27 mouse cellular contexts compared by ENCODE assay signal in the genomic region with DNA sequence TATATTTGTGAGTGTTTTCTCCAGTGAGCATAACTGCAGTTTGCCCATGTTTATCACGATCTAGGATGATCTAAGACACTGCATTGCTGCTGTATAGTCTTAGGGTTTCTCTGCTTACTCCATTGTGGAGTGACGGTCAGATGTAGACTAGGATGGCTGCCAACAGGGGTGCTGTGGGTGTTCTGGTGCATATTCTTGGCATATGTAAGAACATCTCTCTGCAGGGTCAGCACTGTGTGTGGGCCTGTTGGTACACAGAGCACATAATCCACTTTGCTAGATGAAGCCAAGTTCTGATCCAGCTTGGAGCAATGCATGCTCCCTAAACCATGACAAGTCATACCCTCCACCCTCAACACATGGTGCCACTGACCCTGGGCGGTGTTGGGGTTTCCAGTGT.
DNase-seq lines count a peak whose midpoint lies in the region; ATAC-seq and TF ChIP-seq lines count a peak whose summit lies in the region.
"Had no signal": no experiment of that assay in that cellular context is flagged by ENCODE, and none has a peak within 500 bp of the region (broad histone marks: within the 10 kb centered on the region; RNA-seq: fewer than 3 reads in every experiment).

No protein-coding gene starts in this region.

- H3K9ac ChIP-seq in hindbrain, postnatal 0 days (replicated peaks; ENCODE audit: low read length) = no peak overlapping the region
- no peak overlapping the region for H3K9ac ChIP-seq in hindbrain, embryonic 11.5 days (ENCODE audit: low read depth, low read length)
- H3K9ac ChIP-seq in midbrain, postnatal 0 days (replicated peaks; ENCODE audit: low read length, poor library complexity, severe bottlenecking) = no peak overlapping the region
- no peak overlapping the region for H3K9ac ChIP-seq in midbrain, embryonic 16.5 days (ENCODE audit: low read depth, low read length)
- H3K9ac ChIP-seq: forebrain, embryonic 15.5 days; limb, embryonic 12.5 days; liver, postnatal 0 days; midbrain, embryonic 15.5 days had no signal

- no peak for TF ChIP-seq CTCF in hindbrain, postnatal 0 days (IDR thresholded peaks at IDR 0.05; ENCODE audit: low read depth)
- no peak for TF ChIP-seq CTCF in midbrain, postnatal 0 days (IDR thresholded peaks at IDR 0.05)

- no peaks in the 10 kb centered on the region for H3K9me3 ChIP-seq in hindbrain, postnatal 0 days (ENCODE audit: low read length)
- no peaks in the 10 kb centered on the region for H3K9me3 ChIP-seq in hindbrain, embryonic 11.5 days (ENCODE audit: control insufficient read depth, low read length)
- H3K9me3 ChIP-seq in midbrain, postnatal 0 days (ENCODE audit: low read length) = no peaks in the 10 kb centered on the region
- H3K9me3 ChIP-seq in midbrain, embryonic 16.5 days (replicated peaks; ENCODE audit: control insufficient read depth, low read length, poor library complexity, severe bottlenecking) = no peaks in the 10 kb centered on the region
- H3K9me3 ChIP-seq: forebrain, embryonic 15.5 days; heart, embryonic 10.5 days; limb, embryonic 12.5 days; midbrain, embryonic 15.5 days had no signal

- H3K27me3 ChIP-seq in hindbrain, postnatal 0 days (ENCODE audit: insufficient read depth, low read length) = no peaks in the 10 kb centered on the region
- no peaks in the 10 kb centered on the region for H3K27me3 ChIP-seq in hindbrain, embryonic 11.5 days (ENCODE audit: control insufficient read depth, insufficient read depth, low read length)
- no peaks in the 10 kb centered on the region for H3K27me3 ChIP-seq in midbrain, postnatal 0 days (ENCODE audit: insufficient read depth, low read length)
- H3K27me3 ChIP-seq in midbrain, embryonic 16.5 days (ENCODE audit: control insufficient read depth, insufficient read depth, low read depth, low read length) = no peaks in the 10 kb centered on the region
- H3K27me3 ChIP-seq: forebrain, embryonic 15.5 days; limb, embryonic 12.5 days; midbrain, embryonic 15.5 days had no signal

- H3K4me3 ChIP-seq in hindbrain, postnatal 0 days (ENCODE audit: low read length) = no peak overlapping the region
- no peak overlapping the region for H3K4me3 ChIP-seq in hindbrain, embryonic 11.5 days (ENCODE audit: low read depth, low read length)
- H3K4me3 ChIP-seq in midbrain, postnatal 0 days (ENCODE audit: low read depth, low read length) = no peak overlapping the region
- no peak overlapping the region for H3K4me3 ChIP-seq in midbrain, embryonic 16.5 days (ENCODE audit: low read depth, low read length)
- H3K4me3 ChIP-seq: forebrain, embryonic 15.5 days; heart, embryonic 10.5 days; layer of hippocampus, adult 2 months; limb, embryonic 12.5 days; midbrain, embryonic 15.5 days had no signal

- no peak overlapping the region for H3K27ac ChIP-seq in hindbrain, postnatal 0 days
- H3K27ac ChIP-seq in hindbrain, embryonic 11.5 days (ENCODE audit: low read depth, low read length) = no peak overlapping the region
- H3K27ac ChIP-seq in midbrain, postnatal 0 days (ENCODE audit: low read depth, low read length) = no peak overlapping the region
- H3K27ac ChIP-seq in midbrain, embryonic 16.5 days (ENCODE audit: low read length) = no peak overlapping the region
- H3K27ac ChIP-seq: forebrain, embryonic 15.5 days; heart, embryonic 10.5 days; layer of hippocampus, adult 2 months; limb, embryonic 12.5 days; macrophage; midbrain, embryonic 15.5 days; stomach, postnatal 0 days had no signal

- H3K4me2 ChIP-seq in hindbrain, postnatal 0 days (ENCODE audit: low read depth, low read length) = no peak overlapping the region
- H3K4me2 ChIP-seq in hindbrain, embryonic 11.5 days (replicated peaks; ENCODE audit: low read depth, low read length) = no peak overlapping the region
- no peak overlapping the region for H3K4me2 ChIP-seq in midbrain, postnatal 0 days (ENCODE audit: low read depth, low read length, poor library complexity, severe bottlenecking)
- H3K4me2 ChIP-seq in midbrain, embryonic 16.5 days (ENCODE audit: low read length) = no peak overlapping the region
- H3K4me2 ChIP-seq: forebrain, embryonic 15.5 days; limb, embryonic 12.5 days; liver, embryonic 11.5 days; midbrain, embryonic 15.5 days had no signal

- no peaks in the 10 kb centered on the region for H3K4me1 ChIP-seq in hindbrain, postnatal 0 days (ENCODE audit: insufficient read depth, low read length)
- no peaks in the 10 kb centered on the region for H3K4me1 ChIP-seq in hindbrain, embryonic 11.5 days (replicated peaks; ENCODE audit: control insufficient read depth, insufficient read depth, low read length)
- H3K4me1 ChIP-seq in midbrain, postnatal 0 days (ENCODE audit: insufficient read depth, low read length) = no peaks in the 10 kb centered on the region
- no peaks in the 10 kb centered on the region for H3K4me1 ChIP-seq in midbrain, embryonic 16.5 days (ENCODE audit: control insufficient read depth, insufficient read depth, low read length)
- H3K4me1 ChIP-seq: forebrain, embryonic 15.5 days; heart, embryonic 10.5 days; limb, embryonic 12.5 days; midbrain, embryonic 15.5 days had no signal

- ATAC-seq in hindbrain, postnatal 0 days = peak; percentile 61; the same call in 1 of the 2 replicates
- ATAC-seq in hindbrain, embryonic 11.5 days (ENCODE audit: low FRiP score) = no peak
- ATAC-seq in midbrain, postnatal 0 days (ENCODE audit: low FRiP score) = no peak
- ATAC-seq in midbrain, embryonic 16.5 days = no peak
- 0 out of 2 replicates have a peak, but pooled peaks have one; percentile 13 for ATAC-seq in neutrophil, adult 5-6 weeks (ENCODE audit: extremely low read depth, insufficient number of reproducible peaks, low FRiP score, poor library complexity, severe bottlenecking)
- ATAC-seq: activated CD4-positive, CD25-positive, alpha-beta regulatory T cell, adult 4 months; forebrain, embryonic 15.5 days; hindbrain, embryonic 16.5 days; intestine, embryonic 16.5 days; liver, postnatal 0 days; midbrain, embryonic 15.5 days had no signal

- peak; percentile 33 to 45 for DNase-seq in cerebellum, postnatal 10 days
- no peak for DNase-seq in cerebellum, adult 8-10 months
- peak; percentile 47 for DNase-seq in hindbrain, postnatal 0 days (ENCODE audit: low spot score)
- DNase-seq in hindbrain, embryonic 11.5 days (ENCODE audit: low spot score) = no peak
- DNase-seq in midbrain, postnatal 0 days (ENCODE audit: low spot score) = peak; percentile 43
- no peak for DNase-seq in layer of hippocampus, postnatal 14 days (ENCODE audit: low spot score in 2 of 2)
- DNase-seq: adrenal gland, adult 8-10 months; cerebellum, adult 18-20 months; cerebellum, postnatal 36 days; kidney, postnatal 25 days; layer of hippocampus, postnatal 36 days; liver, postnatal 0 days; thymus, adult 2 months; thymus, postnatal 4 days had no signal

- WGBS in hindbrain, postnatal 0 days = 63% methylated on average over 3 of the region's 3 CpGs
- WGBS in hindbrain, embryonic 11.5 days = 92% methylated on average over 3 of the region's 3 CpGs
- 77% methylated on average over 3 of the region's 3 CpGs for WGBS in midbrain, postnatal 0 days
- WGBS in midbrain, embryonic 16.5 days = 83% methylated on average over 3 of the region's 3 CpGs

- H3K36me3 ChIP-seq in hindbrain, postnatal 0 days (ENCODE audit: insufficient read depth, low read length) = no peaks in the 10 kb centered on the region
- H3K36me3 ChIP-seq in hindbrain, embryonic 11.5 days (ENCODE audit: control insufficient read depth, insufficient read depth, low read length) = no peaks in the 10 kb centered on the region
- H3K36me3 ChIP-seq in midbrain, postnatal 0 days (ENCODE audit: insufficient read depth, low read length) = no peaks in the 10 kb centered on the region
- no peaks in the 10 kb centered on the region for H3K36me3 ChIP-seq in midbrain, embryonic 16.5 days (ENCODE audit: control insufficient read depth, insufficient read depth, low read length)
- H3K36me3 ChIP-seq: forebrain, embryonic 15.5 days; heart, embryonic 10.5 days; limb, embryonic 12.5 days; midbrain, embryonic 15.5 days had no signal

Comparison
In these comparisons a context has a peak if more than half of its experiments do, and no peak if none do; other contexts are left out.
1. DNase-seq: peak in cerebellum, postnatal 10 days (2 of 2), hindbrain, postnatal 0 days (single experiment) and midbrain, postnatal 0 days (single experiment); none in cerebellum, adult 8-10 months (single experiment), hindbrain, embryonic 11.5 days (single experiment) and layer of hippocampus, postnatal 14 days (0 of 2).
2. ATAC-seq: peak in hindbrain, postnatal 0 days (single experiment) and neutrophil, adult 5-6 weeks (single experiment); none in hindbrain, embryonic 11.5 days (single experiment), midbrain, postnatal 0 days (single experiment) and midbrain, embryonic 16.5 days (single experiment).